Mouse (Mus musculus) thymus, postnatal 25 days (tissue): ENCODE results near the gene Clint1.
A peak's percentile ranks its signal among the peaks of the same experiment; 100 is the strongest.

Experiments used
- DNase-seq: peaks from one replicate; pipeline ENCODE4 v3.0.0; 2022

Gene Clint1

GRCm38 (mm10) chr11:45937478-45937877, 85.6 kb downstream of the Clint1 start:
- no peak for DNase-seq

GRCm38 (mm10) chr11:45938917-45939316, 87.1 kb downstream of the Clint1 start:
- DNase-seq = no peak

- DNase-seq = no peak
Measured at GRCm38 (mm10) chr11:45942281-45942680, 90.4 kb downstream of the Clint1 start.

GRCm38 (mm10) chr11:45943108-45943705, 91.4 kb downstream of the Clint1 start:
- DNase-seq = no peak

- DNase-seq = peak; percentile 38
Measured at GRCm38 (mm10) chr11:45943891-45944642, 92.2 kb downstream of the Clint1 start.

GRCm38 (mm10) chr11:45944643-45945156, 92.8 kb downstream of the Clint1 start, which contains the start of gene Lsm11:
Gene Lsm11, minus strand, starts transcription at chr11:45944935.
- peak; percentile 99 for DNase-seq

GRCm38 (mm10) chr11:45946796-45947195, 94.9 kb downstream of the Clint1 start:
- no peak for DNase-seq

- no peak for DNase-seq
Measured at GRCm38 (mm10) chr11:45947491-45947890, 95.6 kb downstream of the Clint1 start.

- peak; percentile 90 for DNase-seq
Measured at GRCm38 (mm10) chr11:45955127-45955627, 103.3 kb downstream of the Clint1 start, which contains the start of gene Thg1l. Gene Thg1l, minus strand, starts transcription at chr11:45955494.

- DNase-seq = no peak
Measured at GRCm38 (mm10) chr11:45959598-45959997, 107.7 kb downstream of the Clint1 start.

- DNase-seq = peak; percentile 27
Measured at GRCm38 (mm10) chr11:45960003-45960402, 108.2 kb downstream of the Clint1 start.
